Mouse (Mus musculus) intestine, embryonic 15.5 days (tissue): Measurements from ENCODE around the gene Mettl9. TPM values are rescaled to one million over a fixed set of nuclear protein-coding genes. Genes with fewer than 3 reads are reported as not detected.

ENCODE experiments used
- polyA plus RNA-seq: library from polyadenylated mRNA; unstranded; fragments of >200 nt; fragmentation: Nextera tagmentation; extraction: Ambion mirVana; gene quantifications from 2 replicates; pipeline ENCODE4 v1.2.1, GENCODE M21; 2015

Gene Mettl9
- polyA plus RNA-seq, 1 experiment from 2014 or later = 158 TPM

Other genes with a start within 250 kb of the Mettl9 start
- gene Gm5737, start 222.1 kb upstream of the Mettl9 start, polyA plus RNA-seq = not detected in 2 replicates
- 44.4 and 47.2 TPM in 2 replicates for gene Eef2k, start 191.6 kb upstream of the Mettl9 start, polyA plus RNA-seq
- 40.3 and 41.5 TPM in 2 replicates for gene Polr3e, start 116.7 kb upstream of the Mettl9 start, polyA plus RNA-seq
- gene Cdr2, start 52.1 kb upstream of the Mettl9 start, polyA plus RNA-seq = 13.1 and 15.7 TPM in 2 replicates
- 0.15 and 0.60 TPM in 2 replicates for gene Mfsd13b, start 51.9 kb upstream of the Mettl9 start, polyA plus RNA-seq
- gene Igsf6, start 40.1 kb downstream of the Mettl9 start, polyA plus RNA-seq = 3.0 TPM in 2 replicates
- gene Otoa, start 47.2 kb downstream of the Mettl9 start, polyA plus RNA-seq = 0.18 and 0.20 TPM in 2 replicates